Comparison of ENCODE assay signal across 28 mouse cellular contexts in the genomic region with DNA sequence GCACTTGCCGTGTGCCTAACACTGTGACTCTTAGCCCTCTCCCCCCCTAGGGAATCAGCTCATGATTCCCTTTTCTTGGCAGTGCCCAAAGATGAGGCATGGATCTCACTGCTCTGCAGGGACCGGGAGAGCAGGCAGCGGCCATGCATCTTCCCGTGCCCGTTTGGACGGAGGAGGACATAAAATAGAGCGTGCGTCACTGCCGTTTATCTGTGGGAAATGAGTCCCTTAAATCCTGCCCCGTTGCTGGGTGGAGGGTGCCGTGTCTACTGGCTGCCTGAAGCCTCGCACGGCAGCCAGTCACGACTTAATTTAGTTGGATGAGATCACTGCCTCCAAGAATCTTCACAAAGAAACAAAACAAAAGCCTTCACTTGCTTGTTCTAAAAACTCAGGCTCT.
DNase-seq lines count a peak whose midpoint lies in the region; ATAC-seq and TF ChIP-seq lines count a peak whose summit lies in the region.
"Had no signal": no experiment of that assay in that cellular context is flagged by ENCODE, and none has a peak within 500 bp of the region (broad histone marks: within the 10 kb centered on the region; RNA-seq: fewer than 3 reads in every experiment).

No protein-coding gene starts in this region.

- no peak for ATAC-seq in erythroid progenitor cell, adult 5-6 weeks (replicated peaks; ENCODE audit: low FRiP score, poor library complexity, severe bottlenecking)
- ATAC-seq: forebrain, embryonic 15.5 days; intestine, embryonic 15.5 days had no signal

- no peak overlapping the region for H3K4me3 ChIP-seq in olfactory bulb, adult 2 months (ENCODE audit: insufficient read depth, low read depth, low read length)
- H3K4me3 ChIP-seq: embryonic facial prominence, embryonic 12.5 days; erythroblast, embryonic 14.5 days; forebrain, embryonic 15.5 days; heart, adult 2 months; intestine, embryonic 15.5 days; limb, embryonic 13.5 days; lung, embryonic 15.5 days; midbrain, embryonic 10.5 days; neural tube, embryonic 12.5 days had no signal

- TF ChIP-seq CTCF in olfactory bulb, adult 2 months (IDR thresholded peaks at IDR 0.05; ENCODE audit: insufficient read depth, low read depth, low read length) = no peak

- WGBS in olfactory bulb, adult 2 months = 50% methylated on average over 14 of the region's 14 CpGs

- H3K4me1 ChIP-seq in olfactory bulb, adult 2 months (ENCODE audit: control insufficient read depth, insufficient read depth, low read length) = peaks cover 25% of the 10 kb centered on the region
- H3K4me1 ChIP-seq: embryonic facial prominence, embryonic 12.5 days; forebrain, embryonic 15.5 days; intestine, embryonic 15.5 days; limb, embryonic 13.5 days; lung, embryonic 15.5 days; midbrain, embryonic 10.5 days; neural tube, embryonic 12.5 days had no signal

- TF ChIP-seq POLR2A in olfactory bulb, adult 2 months (IDR thresholded peaks at IDR 0.05; ENCODE audit: insufficient read depth, low read depth, low read length) = no peak

- DNase-seq in frontal cortex, postnatal 36 days (ENCODE audit: low spot score in 2 of 2) = peak; percentile 60
- no peak for DNase-seq in frontal cortex, postnatal 10 days (ENCODE audit: low spot score in 2 of 2)
- peak; percentile 73 for DNase-seq in adrenal gland, adult 2 months
- peak; percentile 55 for DNase-seq in adrenal gland, postnatal 25 days
- DNase-seq in gastrocnemius, postnatal 4 days (ENCODE audit: low spot score in 2 of 2) = no peak
- no peak for DNase-seq in natural killer cell, adult 2 months (ENCODE audit: low spot score in 2 of 2)
- DNase-seq: cerebellum, adult 18-20 months; gastrocnemius, postnatal 14 days; heart, adult 2 months; heart, postnatal 36 days; kidney, adult 9 months; kidney, postnatal 36 days; layer of hippocampus, adult 9-11 months; thymus, postnatal 25 days had no signal

- H3K27ac ChIP-seq in olfactory bulb, adult 2 months (ENCODE audit: insufficient read depth, low read depth, low read length) = peak overlapping the region; percentile 83
- H3K27ac ChIP-seq: embryonic facial prominence, embryonic 12.5 days; forebrain, embryonic 15.5 days; heart, adult 2 months; hindbrain, embryonic 14.5 days; intestine, embryonic 15.5 days; limb, embryonic 13.5 days; liver, embryonic 14.5 days; lung, embryonic 15.5 days; macrophage; midbrain, embryonic 10.5 days; neural tube, embryonic 12.5 days; stomach, postnatal 0 days had no signal

Comparison
In these comparisons a context has a peak if more than half of its experiments do, and no peak if none do; other contexts are left out.
1. DNase-seq: peak in frontal cortex, postnatal 36 days (2 of 2), adrenal gland, adult 2 months (single experiment) and adrenal gland, postnatal 25 days (single experiment); none in frontal cortex, postnatal 10 days (0 of 2), gastrocnemius, postnatal 4 days (0 of 2) and natural killer cell, adult 2 months (0 of 2).